Mouse (Mus musculus) heart, embryonic 15.5 days (tissue): ENCODE measurements at regions not wholly inside any gene's neighbourhood (a gene's known extent, or its start where the extent isn't known, plus 50 kb on each side); places are given as distances from the start of the nearest gene placed in this dataset.

Experiments used
- ATAC-seq: fragments of 200-750 bp; cut with Nextera tagmentation; replicated peaks from 2 replicates; pipeline ENCODE4 v1.8.0; 2017; ENCODE audit warnings: low read depth, moderate TSS enrichment; ENCODE audit not compliant: insufficient number of reproducible peaks, insufficient read depth, low FRiP score
- H3K27ac ChIP-seq: fragments of 300-500 bp; sonication (generic); 2 replicates; pipeline ENCODE4 v1.5.1; 2015; ENCODE audit warnings: mild to moderate bottlenecking, inconsistent platforms
- H3K27me3 ChIP-seq: fragments of 300-500 bp; sonication (generic); 2 replicates; pipeline ENCODE4 v1.6.1; 2015; ENCODE audit warnings: inconsistent platforms
- H3K36me3 ChIP-seq: fragments of 300-500 bp; sonication (generic); 2 replicates; pipeline ENCODE4 v1.6.1; 2015; ENCODE audit warnings: mild to moderate bottlenecking, inconsistent platforms
- H3K4me1 ChIP-seq: fragments of 300-500 bp; sonication (generic); replicated peaks from 2 replicates; pipeline ENCODE4 v1.6.1; 2015; ENCODE audit warnings: inconsistent platforms
- H3K4me2 ChIP-seq: fragments of 300-500 bp; sonication (generic); 2 replicates; pipeline ENCODE4 v1.6.1; 2015; ENCODE audit warnings: inconsistent platforms, mild to moderate bottlenecking, moderate library complexity
- H3K4me3 ChIP-seq: fragments of 300-500 bp; sonication (generic); 2 replicates; pipeline ENCODE4 v1.5.1; 2015; ENCODE audit warnings: mild to moderate bottlenecking, inconsistent platforms
- H3K9ac ChIP-seq: fragments of 300-500 bp; sonication (generic); 2 replicates; pipeline ENCODE4 v1.6.1; 2015; ENCODE audit warnings: mild to moderate bottlenecking, inconsistent platforms
- H3K9me3 ChIP-seq: fragments of 300-500 bp; sonication (generic); replicated peaks from 2 replicates; pipeline ENCODE4 v1.6.1; 2016; ENCODE audit warnings: inconsistent platforms
- WGBS: fragments of 180-500 bp; shearing (Covaris S2); methylation state at CpG from one replicate; pipeline ENCODE4 v1.1.7; 2015; ENCODE audit warnings: mixed read lengths; 5-methylcytosine and 5-hydroxymethylcytosine counted together

DNA sequence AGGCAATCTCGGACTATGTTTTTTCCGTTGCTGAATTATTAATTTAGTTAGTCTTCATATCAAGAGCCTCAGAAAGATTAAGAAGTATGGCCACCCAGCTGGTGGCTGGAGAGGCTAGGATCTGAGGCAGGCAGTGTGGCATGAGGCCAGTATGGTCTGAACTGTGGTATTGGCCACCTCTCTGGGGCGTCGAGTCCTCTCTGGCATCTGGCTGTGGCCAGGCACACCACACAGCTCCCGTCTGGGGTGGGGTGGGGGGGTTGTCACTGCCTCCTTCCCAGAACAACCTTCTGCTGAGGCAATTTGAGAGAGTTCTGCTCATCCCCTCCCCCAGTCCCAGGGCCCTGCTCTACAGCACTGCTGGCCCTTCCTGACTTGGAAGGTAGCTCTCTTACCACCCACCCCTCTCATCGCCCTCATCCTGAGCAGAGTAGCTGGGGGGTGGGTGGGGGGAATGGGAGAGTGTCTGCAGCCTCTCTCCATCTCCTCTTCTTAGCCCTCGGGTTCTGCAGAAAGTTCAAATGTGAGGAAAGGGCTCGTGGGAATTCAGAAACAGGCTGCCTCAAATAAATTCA lies 103.2 kb downstream of the Vegfa start:
- Histone ChIP-seq H3K9ac (no peak overlapping the region), H3K36me3 (no peaks in the 10 kb centered on the region), H3K4me2 (no peak overlapping the region), H3K4me3 (no peak overlapping the region), H3K27ac (no peak overlapping the region), H3K9me3 (no peaks in the 10 kb centered on the region), H3K27me3 (no peaks in the 10 kb centered on the region), H3K4me1 (peaks cover 11% of the 10 kb centered on the region)
- no peak; the same call in 1 of the 2 replicates for ATAC-seq
- WGBS: 53% methylated on average over 8 of the region's 8 CpGs

DNA sequence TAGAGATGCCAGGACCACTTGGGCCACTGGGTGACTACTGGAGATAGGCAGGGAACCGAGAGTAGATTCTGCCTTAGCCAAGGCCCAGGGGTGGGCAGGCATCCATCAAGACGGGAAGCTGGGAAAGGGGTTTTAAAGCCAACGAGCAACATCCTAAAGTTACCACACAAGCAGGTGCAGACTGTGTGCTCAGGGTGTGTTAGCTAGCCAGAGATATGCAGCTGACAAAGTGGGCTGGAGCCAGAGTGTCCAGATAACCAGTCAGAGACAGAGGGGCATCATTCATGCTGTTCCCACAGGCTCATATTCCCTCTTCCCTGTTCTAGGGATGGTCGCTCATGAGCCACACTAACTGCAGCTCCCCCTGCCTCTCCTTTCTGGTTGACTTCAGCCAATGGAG lies 104.2 kb downstream of the Vegfa start:
- Histone ChIP-seq H3K27ac (no peak overlapping the region), H3K9me3 (no peaks in the 10 kb centered on the region), H3K9ac (no peak overlapping the region), H3K4me2 (no peak overlapping the region), H3K4me3 (no peak overlapping the region), H3K27me3 (no peaks in the 10 kb centered on the region), H3K36me3 (no peaks in the 10 kb centered on the region), H3K4me1 (peaks cover 8% of the 10 kb centered on the region)
- no peak for ATAC-seq
- 75% methylated on average over 4 of the region's 4 CpGs for WGBS

DNA sequence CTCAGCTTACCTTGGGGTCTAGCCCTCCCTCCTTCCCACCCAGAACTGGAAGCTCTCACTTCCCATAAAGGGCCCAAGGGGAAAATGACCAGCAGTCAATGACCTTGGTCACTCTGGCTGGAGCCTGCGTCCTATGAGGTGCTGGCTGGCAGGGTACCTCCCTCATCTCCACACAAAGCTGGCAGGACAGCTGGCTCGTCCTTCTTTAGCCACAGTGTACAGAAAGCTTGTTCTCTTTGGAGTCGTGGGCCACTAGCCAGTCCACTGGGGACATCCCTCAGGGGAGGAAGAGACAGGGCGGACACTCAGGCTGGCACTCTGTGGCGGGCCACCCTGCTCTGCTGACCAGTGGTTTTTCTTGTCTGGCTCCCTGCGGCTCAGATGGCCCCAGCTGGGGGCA lies 106.3 kb downstream of the Vegfa start:
- no peak overlapping the region for H3K4me3 ChIP-seq
- no peaks in the 10 kb centered on the region for H3K27me3 ChIP-seq
- H3K9ac ChIP-seq: no peak overlapping the region
- H3K9me3 ChIP-seq: no peaks in the 10 kb centered on the region
- H3K27ac ChIP-seq: no peak overlapping the region
- no peak overlapping the region for H3K4me2 ChIP-seq
- no peak for ATAC-seq
- 78% methylated on average over 6 of the region's 6 CpGs for WGBS
- H3K4me1 ChIP-seq: no peaks in the 10 kb centered on the region
- no peaks in the 10 kb centered on the region for H3K36me3 ChIP-seq

GRCm38 (mm10) chr17:45924595-45924994 lies 107.6 kb downstream of the Vegfa start:
- 91% methylated on average over 6 of the region's 6 CpGs for WGBS
- Histone ChIP-seq H3K4me1 (peaks cover 8% of the 10 kb centered on the region), H3K36me3 (no peaks in the 10 kb centered on the region), H3K4me3 (no peak overlapping the region), H3K9me3 (no peaks in the 10 kb centered on the region), H3K27ac (no peak overlapping the region), H3K4me2 (no peak overlapping the region), H3K9ac (no peak overlapping the region), H3K27me3 (no peaks in the 10 kb centered on the region)
- no peak for ATAC-seq

DNA sequence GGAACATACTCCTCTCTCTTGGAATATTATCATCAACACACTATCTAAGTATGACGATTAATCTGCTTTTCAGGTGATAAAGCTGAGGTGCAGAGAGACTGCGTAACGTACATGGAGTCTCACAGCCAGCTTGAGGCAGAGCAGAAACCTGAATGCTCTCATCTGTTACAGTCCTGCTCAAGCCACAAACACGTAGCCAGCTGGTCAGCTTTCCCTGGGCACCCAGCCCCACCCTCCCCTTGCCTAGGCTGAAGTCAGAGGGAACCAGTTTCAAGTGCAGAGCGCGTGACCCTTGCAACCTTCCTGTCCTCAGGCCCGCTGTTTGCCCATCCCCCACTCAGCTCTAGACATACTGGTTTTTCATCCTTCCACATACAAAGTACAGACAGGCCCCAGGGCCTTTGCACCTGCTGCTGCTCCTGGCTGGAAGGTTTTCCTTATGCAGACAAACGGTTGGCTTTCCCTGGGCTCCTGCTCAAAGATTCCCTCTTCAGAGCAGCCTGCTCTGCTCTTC lies 108.9 kb downstream of the Vegfa start:
- Histone ChIP-seq H3K4me1 (peaks cover 19% of the 10 kb centered on the region), H3K27ac (no peak overlapping the region), H3K9ac (no peak overlapping the region), H3K4me2 (no peak overlapping the region), H3K9me3 (no peaks in the 10 kb centered on the region), H3K4me3 (no peak overlapping the region), H3K36me3 (no peaks in the 10 kb centered on the region), H3K27me3 (no peaks in the 10 kb centered on the region)
- WGBS: 60% methylated on average over 8 of the region's 8 CpGs
- ATAC-seq: no peak

- WGBS: 98% methylated on average over 2 of the region's 2 CpGs
- Histone ChIP-seq H3K4me3 (no peak overlapping the region), H3K4me1 (peaks cover 28% of the 10 kb centered on the region), H3K36me3 (no peaks in the 10 kb centered on the region), H3K27ac (no peak overlapping the region), H3K27me3 (no peaks in the 10 kb centered on the region), H3K9ac (no peak overlapping the region), H3K4me2 (no peak overlapping the region), H3K9me3 (no peaks in the 10 kb centered on the region)
- ATAC-seq: no peak
These were observed 114.5 kb downstream of the Vegfa start for GRCm38 (mm10) chr17:45917647-45918046.

DNA sequence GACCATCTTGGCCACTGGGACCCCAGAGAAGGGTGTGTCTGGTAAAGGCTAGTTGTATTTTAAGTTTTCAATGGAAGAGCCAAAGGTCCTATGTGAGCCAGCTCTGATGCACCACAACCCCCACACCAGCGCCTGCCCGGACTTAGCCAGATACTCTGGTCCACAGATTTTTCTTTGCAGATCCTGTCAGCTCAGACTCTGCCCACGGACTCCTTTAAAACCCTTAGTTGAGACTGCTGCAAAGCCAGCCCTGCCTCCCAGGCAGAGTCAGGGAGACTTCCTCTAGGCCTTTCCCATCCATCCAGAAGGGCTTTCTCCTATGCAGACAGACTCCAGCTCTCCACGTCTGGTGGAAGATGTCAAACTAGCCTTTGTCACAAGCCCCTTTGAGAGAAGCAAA lies 115.2 kb downstream of the Vegfa start:
- H3K9ac ChIP-seq: no peak overlapping the region
- peaks cover 28% of the 10 kb centered on the region for H3K4me1 ChIP-seq
- no peaks in the 10 kb centered on the region for H3K36me3 ChIP-seq
- ATAC-seq: no peak
- H3K4me2 ChIP-seq: no peak overlapping the region
- no peak overlapping the region for H3K4me3 ChIP-seq
- H3K27me3 ChIP-seq: no peaks in the 10 kb centered on the region
- no peak overlapping the region for H3K27ac ChIP-seq
- 63% methylated on average over 4 of the region's 4 CpGs for WGBS
- H3K9me3 ChIP-seq: no peaks in the 10 kb centered on the region

DNA sequence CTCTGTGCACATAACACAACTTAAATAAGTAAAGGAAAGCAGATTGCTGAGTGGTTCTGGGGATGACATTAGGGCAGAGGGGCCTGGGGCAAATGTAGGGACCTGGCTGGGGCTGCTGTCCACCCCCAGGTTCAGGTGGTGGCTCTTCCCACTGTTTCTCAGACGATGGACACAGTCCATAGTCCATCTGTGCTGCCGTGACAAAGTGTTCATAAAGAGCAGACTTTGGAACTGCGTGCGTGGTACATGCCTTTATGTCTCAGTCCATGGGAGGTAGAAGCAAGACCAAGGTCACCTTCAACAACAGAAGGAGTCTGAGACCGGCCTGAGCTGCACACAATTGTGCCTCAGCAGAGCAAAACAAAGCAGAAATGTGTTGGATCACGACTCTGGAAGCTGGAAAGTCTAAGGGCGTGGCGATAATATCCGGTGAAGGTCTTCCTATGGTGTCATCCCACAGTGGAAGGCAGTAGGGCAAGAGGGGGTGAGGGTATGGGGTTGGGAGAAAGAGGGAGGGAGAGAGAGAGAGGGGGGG lies 117.4 kb downstream of the Vegfa start:
- Histone ChIP-seq H3K27me3 (no peaks in the 10 kb centered on the region), H3K4me3 (no peak overlapping the region), H3K27ac (no peak overlapping the region), H3K4me1 (peaks cover 22% of the 10 kb centered on the region), H3K9ac (no peak overlapping the region), H3K36me3 (no peaks in the 10 kb centered on the region), H3K4me2 (no peak overlapping the region), H3K9me3 (no peaks in the 10 kb centered on the region)
- no peak for ATAC-seq
- 76% methylated on average over 9 of the region's 9 CpGs for WGBS

DNA sequence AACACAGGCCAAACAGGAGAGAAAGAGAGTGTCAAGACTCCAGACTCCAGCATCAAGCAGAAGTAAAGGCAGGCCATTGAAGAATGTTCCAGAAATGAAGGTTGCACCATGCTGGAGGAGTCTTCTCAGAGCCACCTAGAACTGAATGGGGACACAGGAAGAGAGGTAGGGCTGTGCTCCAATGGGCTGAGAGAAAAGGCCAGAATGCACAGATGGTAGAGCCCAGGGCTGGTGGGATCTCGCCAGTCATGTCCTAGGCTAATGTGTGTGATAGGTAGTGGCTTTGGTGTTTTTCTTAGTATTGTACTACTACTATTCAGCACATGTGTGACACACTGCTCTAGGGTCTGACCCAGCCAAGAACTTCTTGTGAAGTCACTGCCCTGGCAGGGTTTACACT lies 117.9 kb downstream of the Vegfa start:
- peaks cover 17% of the 10 kb centered on the region for H3K4me1 ChIP-seq
- no peak for ATAC-seq
- 73% methylated on average over 1 of the region's 1 CpGs for WGBS

DNA sequence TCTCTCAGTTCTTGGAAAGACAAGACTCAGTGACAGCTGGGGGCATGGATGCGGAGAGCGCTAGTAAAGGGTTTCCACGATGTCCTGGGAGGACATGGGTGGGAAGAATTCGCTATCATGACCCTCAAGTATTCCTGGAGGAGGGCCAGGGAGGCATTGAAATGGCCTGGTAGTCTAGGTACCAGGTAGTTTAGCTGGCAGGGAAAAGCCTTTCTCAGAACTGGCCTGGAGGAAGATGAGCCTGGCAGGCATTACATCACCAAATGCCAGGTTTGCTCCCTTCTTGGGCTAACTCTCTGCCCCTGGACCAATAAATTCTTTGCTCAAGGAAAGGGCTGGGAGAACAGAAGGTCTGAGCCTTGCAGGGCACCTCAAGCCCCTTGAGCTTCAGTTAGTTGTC lies 118.5 kb downstream of the Vegfa start:
- H3K4me2 ChIP-seq: no peak overlapping the region
- H3K9ac ChIP-seq: no peak overlapping the region
- no peaks in the 10 kb centered on the region for H3K36me3 ChIP-seq
- WGBS: 86% methylated on average over 4 of the region's 4 CpGs
- no peaks in the 10 kb centered on the region for H3K27me3 ChIP-seq
- peaks cover 12% of the 10 kb centered on the region for H3K4me1 ChIP-seq
- ATAC-seq: no peak
- no peak overlapping the region for H3K27ac ChIP-seq
- H3K9me3 ChIP-seq: no peaks in the 10 kb centered on the region
- no peak overlapping the region for H3K4me3 ChIP-seq

More for the DNA sequence above, 117.9 kb downstream of the Vegfa start:
- H3K9ac ChIP-seq: no peak overlapping the region
- H3K4me3 ChIP-seq: no peak overlapping the region
- H3K36me3 ChIP-seq: no peaks in the 10 kb centered on the region
- no peak overlapping the region for H3K4me2 ChIP-seq
- H3K9me3 ChIP-seq: no peaks in the 10 kb centered on the region
- no peaks in the 10 kb centered on the region for H3K27me3 ChIP-seq
- H3K27ac ChIP-seq: no peak overlapping the region

DNA sequence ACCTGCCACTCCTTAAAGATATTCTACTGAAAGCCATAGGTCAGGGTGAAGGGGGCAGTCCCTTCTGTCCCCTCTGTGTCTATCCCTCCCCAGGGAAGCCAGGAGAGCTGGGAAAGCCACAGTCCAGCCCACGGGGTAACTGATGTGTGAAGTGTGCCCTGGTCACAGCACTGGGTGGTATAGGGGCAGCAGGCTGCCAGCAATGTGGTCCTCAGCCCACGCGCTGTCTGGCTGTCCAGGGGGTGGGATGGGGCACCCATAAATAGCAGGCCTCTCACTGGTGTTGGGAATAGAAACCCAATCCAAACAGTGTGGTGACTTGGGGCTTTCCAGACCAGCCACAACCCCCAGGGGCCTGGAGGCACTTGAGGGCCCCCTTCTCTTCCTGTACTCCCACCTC lies 120.0 kb downstream of the Vegfa start:
- Histone ChIP-seq H3K27ac (no peak overlapping the region), H3K9me3 (no peaks in the 10 kb centered on the region), H3K9ac (no peak overlapping the region), H3K4me3 (no peak overlapping the region), H3K4me1 (peaks cover 5% of the 10 kb centered on the region), H3K4me2 (no peak overlapping the region), H3K36me3 (no peaks in the 10 kb centered on the region), H3K27me3 (no peaks in the 10 kb centered on the region)
- ATAC-seq: no peak
- 89% methylated on average over 3 of the region's 3 CpGs for WGBS

- Histone ChIP-seq H3K4me3 (no peak overlapping the region), H3K36me3 (no peaks in the 10 kb centered on the region), H3K4me1 (no peaks in the 10 kb centered on the region), H3K9ac (no peak overlapping the region), H3K4me2 (no peak overlapping the region), H3K9me3 (no peaks in the 10 kb centered on the region), H3K27me3 (no peaks in the 10 kb centered on the region), H3K27ac (no peak overlapping the region)
- WGBS: 73% methylated on average over 13 of the region's 13 CpGs
- no peak for ATAC-seq
These were observed 120.9 kb downstream of the Vegfa start for GRCm38 (mm10) chr17:45911201-45911731.
